Mouse (Mus musculus) C2C12 (cell line): ENCODE data around the gene Tenm2.

ENCODE experiments used
- CEBPB ChIP-seq: IDR thresholded peaks from one replicate; pipeline ENCODE4 v1.6.1; 2011; ENCODE audit warnings: low read depth, mild to moderate bottlenecking, control low read depth, moderate library complexity
- CTCF ChIP-seq: IDR thresholded peaks from one replicate; pipeline ENCODE4 v1.5.1; 2011; ENCODE audit not compliant: control insufficient read depth, insufficient read depth, insufficient read length
- FOSL1 ChIP-seq: IDR thresholded peaks from one replicate; pipeline ENCODE4 v1.8.0; 2011; ENCODE audit warnings: mild to moderate bottlenecking, low read length; ENCODE audit not compliant: poor library complexity, insufficient read depth, severe bottlenecking
- MAX ChIP-seq: IDR thresholded peaks from one replicate; pipeline ENCODE4 v1.6.1; 2011; ENCODE audit warnings: mild to moderate bottlenecking, control low read depth
- MYOD1 ChIP-seq: IDR thresholded peaks from one replicate; pipeline ENCODE4 v1.6.1; 2011; ENCODE audit warnings: low read depth; ENCODE audit not compliant: control insufficient read depth, insufficient read length
- MYOG ChIP-seq: IDR thresholded peaks from one replicate; pipeline ENCODE4 v1.6.1; 2011; ENCODE audit not compliant: control insufficient read depth, insufficient read length; ENCODE audit errors: extremely low read depth
- USF1 ChIP-seq: IDR thresholded peaks from one replicate; pipeline ENCODE4 v1.6.1; 2011; ENCODE audit warnings: low read depth, mild to moderate bottlenecking, control low read depth, moderate library complexity

- TF ChIP-seq MAX (no peak), CTCF (no peak), USF1 (no peak), CEBPB (no peak), MYOD1 (no peak), FOSL1 (no peak), MYOG (no peak)
Observed at GRCm38 (mm10) chr11:36341799-36342198, 894.0 kb downstream of the Tenm2 start.
